Mouse (Mus musculus): ENCODE results near the gene Dhx40.
"Not testable (repeated sequence)": the region's sequence is repeated elsewhere in the genome, so short reads cannot be mapped to it uniquely, and the experiment has no call there.

Dhx40 gene

DNA sequence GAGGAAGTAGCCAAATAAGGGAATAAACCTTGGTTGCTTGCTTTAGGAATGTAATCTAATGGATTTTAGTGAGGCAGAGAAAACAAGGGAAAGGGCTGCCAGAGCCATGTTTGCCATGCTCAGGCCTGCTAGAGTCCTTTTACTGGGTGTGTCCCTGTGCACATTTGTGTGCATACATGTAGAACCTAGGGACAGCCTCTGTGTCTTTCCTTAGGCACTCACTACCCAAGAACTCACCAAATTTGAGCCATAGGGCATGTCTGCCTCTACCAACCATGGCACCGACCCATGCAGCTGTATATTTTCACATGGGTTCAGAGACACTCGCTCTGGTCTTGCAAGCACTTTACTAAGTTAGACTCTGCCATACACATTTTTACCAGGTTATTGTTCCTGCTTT is 11.4 kb upstream of the Dhx40 start:
- DNase-seq (ENCODE audit: low spot score in 2 of 2): no peak

DNA sequence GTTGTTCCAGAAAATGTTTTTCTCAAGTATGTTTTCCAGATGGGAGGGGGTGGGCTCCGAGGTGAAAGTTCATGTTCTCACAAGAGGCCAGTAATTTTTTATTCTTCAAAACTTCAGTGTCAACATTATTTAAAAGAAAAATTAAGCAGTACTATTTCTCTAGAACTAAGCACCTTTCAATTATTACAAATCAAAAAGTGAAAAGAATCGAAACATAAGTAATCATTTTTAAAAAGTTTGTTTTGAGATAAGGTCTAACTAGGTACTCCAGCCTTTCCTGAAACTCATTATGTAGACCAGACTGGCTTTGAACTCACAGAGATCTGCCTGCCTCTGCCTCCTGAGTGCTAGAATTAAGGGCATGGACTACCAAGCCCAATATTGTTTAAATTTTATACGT is 8.7 kb upstream of the Dhx40 start:
- DNase-seq (ENCODE audit: low spot score in 2 of 2): not testable (repeated sequence)

DNA sequence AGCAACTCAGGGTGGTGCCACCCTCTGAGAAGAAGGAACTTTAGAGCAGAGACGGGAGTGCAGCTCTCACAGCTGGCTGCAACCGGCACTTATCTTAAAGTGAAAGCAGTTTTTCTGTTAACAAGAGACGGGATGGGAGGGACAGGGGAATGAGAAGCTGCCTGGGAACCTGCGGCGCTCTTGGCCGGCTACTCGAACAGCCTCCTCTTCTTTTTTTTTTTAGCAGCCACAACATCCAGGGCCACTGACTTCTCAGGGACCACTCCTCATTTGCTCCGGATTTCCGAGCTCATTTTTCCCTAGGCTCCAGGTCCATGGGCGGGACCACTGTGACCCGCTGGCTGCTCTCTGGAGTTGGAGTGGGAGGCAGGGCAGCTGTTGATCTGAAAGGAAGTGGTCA is 6.9 kb upstream of the Dhx40 start:
- not testable (repeated sequence) for DNase-seq (ENCODE audit: low spot score in 2 of 2)

- not testable (repeated sequence) for DNase-seq (ENCODE audit: low spot score in 2 of 2)
These were observed 5.7 kb upstream of the Dhx40 start for GRCm38 (mm10) chr11:86813256-86813655.

GRCm38 (mm10) chr11:86811326-86811630 is 3.7 kb upstream of the Dhx40 start:
- no peak for DNase-seq (ENCODE audit: low spot score in 2 of 2)

DNA sequence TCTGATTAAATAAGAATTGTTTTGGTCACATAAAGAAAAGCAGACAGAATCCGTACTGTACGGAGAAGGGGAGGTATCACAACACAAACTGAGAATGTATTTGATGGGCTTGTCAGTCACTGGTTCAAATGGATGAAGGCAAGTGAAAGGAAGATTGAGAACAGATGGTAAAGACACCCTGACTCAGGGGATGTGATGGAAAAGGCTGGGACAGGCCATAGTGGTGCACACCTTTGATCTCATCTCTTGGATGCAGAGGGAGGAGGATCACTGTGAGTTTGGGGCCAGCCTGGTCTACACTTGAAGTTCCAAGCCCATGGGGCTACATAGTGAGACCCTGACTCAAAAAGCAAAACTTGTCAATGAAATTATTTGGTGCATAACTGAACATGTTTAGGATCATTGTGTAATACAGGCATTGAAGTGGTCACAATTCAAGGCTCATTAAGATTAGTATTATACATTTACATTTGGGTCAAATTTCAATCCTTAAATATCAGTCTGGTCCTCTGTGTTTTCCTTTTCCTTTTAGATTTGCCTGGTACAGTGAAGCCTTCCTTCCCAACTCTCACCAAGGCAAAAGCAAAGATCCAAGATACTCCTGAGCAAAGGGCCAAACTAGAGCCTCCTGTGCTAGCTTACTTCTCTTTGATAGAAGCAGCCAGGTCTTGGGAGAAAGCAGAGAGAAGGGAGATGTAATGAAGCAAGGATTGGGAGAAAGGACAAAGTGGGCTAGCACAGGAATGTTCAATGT is 3.2 kb upstream of the Dhx40 start:
- no peak for DNase-seq (ENCODE audit: low spot score in 2 of 2)

GRCm38 (mm10) chr11:86809828-86810227 is 2.3 kb upstream of the Dhx40 start:
- DNase-seq (ENCODE audit: low spot score in 2 of 2): no peak

GRCm38 (mm10) chr11:86807001-86807477 is 507 bp downstream of the Dhx40 start:
- DNase-seq (ENCODE audit: low spot score in 2 of 2): peak in 1 of 2 experiments; percentile 25

DNA sequence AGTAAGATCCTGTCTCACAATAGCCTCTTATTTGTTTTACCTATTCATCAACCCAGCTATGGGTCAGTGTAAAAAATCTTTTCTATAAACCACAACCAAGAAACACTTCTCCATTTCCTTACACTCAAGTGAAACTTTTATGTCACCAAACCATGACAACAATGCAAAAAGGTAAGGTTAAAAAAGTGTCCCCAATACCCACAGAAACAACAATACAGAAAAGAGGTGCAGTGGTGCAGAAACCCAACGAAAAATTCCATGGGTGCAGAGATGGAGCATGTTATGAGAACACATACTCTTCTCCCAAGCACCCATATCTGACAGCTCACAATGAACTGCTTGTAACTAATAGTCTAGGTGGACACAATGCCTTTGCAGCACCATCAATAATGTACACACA is 13.4 kb downstream of the Dhx40 start:
- no peak for DNase-seq (ENCODE audit: low spot score in 2 of 2)

DNA sequence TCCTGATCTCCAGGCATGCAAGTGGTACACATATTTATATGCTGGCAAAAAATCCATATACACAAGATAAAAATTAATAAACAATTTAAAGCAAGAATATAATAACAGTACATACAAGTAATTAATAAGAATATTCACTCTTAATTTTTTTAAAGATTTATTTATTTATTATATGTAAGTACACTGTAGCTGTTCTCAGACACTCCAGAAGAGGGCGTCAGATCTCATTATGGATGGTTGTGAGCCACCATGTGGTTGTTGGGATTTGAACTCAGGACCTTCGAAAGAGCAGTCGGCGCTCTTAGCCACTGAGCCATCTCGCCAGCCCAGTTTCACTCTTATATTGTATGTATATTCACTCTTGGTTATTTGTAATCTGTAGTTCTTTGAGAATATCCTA is 20.1 kb downstream of the Dhx40 start:
- not testable (repeated sequence) for DNase-seq (ENCODE audit: low spot score in 2 of 2)

DNA sequence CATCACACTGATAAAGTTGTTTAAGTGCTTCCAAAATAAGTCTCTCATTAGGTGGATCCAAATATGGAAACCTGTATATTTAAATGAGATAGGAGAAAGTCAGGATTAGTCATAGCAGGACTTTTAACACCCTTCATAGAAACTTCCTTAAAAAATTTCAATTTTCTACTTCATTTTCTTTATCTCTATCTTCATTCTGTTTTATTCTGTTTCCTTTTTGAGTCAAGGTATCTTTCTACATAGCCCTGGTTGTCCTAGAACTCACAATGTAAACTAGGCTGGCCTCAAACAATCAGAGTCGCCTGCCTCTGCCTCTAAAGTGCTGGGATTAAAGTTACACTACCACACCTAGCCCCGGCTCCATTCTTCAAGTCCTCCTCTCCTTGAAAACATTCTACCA is 21.8 kb downstream of the Dhx40 start:
- no peak for DNase-seq (ENCODE audit: low spot score in 2 of 2)

DNA sequence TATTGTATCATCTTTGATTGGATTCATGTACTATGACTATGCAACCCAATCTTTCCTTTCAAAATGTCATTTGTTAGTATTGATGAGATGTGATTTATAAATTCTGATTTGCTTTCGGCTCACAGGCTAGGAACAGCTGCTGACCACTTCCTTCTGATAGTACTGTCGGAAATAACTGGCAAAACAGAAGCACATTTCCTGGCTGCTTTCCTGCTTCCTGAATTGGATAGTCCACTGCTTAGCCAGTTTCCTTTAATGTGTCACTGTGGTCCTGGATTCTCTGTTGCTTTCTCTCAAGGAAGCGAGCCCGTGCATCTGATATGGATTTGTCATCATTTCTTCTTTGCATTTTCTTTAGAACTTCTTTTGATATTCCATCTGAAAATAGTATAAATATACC is 37.7 kb downstream of the Dhx40 start:
- no peak for DNase-seq (ENCODE audit: low spot score in 2 of 2)

- no peak for DNase-seq (ENCODE audit: low spot score in 2 of 2)
These were observed 43.0 kb downstream of the Dhx40 start for GRCm38 (mm10) chr11:86764501-86764900.

- DNase-seq (ENCODE audit: low spot score in 2 of 2): not testable (repeated sequence)
These were observed 44.4 kb downstream of the Dhx40 start for GRCm38 (mm10) chr11:86763127-86763526.

GRCm38 (mm10) chr11:86760357-86760756 is 47.2 kb downstream of the Dhx40 start:
- DNase-seq (ENCODE audit: low spot score in 2 of 2): no peak

DNA sequence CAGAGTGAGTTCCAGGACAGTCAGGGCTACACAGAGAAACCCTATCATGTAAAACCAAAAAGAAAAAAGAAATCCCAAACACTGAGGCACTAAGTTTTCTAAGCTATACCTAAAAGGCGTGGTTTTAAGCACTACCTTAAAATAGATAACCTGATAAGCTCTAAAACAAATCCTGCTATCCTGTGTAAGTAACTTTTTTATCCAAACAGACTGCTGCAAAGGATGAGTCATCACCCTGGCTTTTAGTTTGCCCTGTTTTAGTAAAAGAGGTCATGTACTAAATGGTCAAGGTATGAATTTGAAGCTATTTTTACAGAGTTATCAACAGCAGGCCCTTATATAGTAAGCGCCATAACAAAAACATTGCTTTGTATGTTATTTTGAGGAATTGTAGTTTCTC is 47.7 kb downstream of the Dhx40 start:
- no peak for DNase-seq (ENCODE audit: low spot score in 2 of 2)

DNA sequence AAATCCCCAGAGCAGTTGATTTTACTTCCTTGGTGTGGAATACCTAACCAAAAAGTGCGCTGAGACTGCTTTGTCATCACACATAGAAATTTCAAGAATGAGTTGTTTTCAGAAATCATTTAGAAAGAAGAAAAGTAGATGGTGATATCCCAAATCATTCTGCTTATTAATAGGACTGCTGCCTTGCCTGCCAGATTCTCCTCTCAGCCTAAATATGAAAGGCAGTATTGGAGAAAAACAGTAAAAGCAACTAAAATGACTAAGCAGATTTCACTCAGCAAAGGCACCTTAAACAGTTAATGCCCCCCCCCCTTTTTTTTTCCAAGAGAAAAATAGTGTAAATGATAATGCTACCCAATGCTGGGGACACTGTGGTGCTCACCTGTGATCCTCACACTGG is 48.3 kb downstream of the Dhx40 start:
- no peak for DNase-seq (ENCODE audit: low spot score in 2 of 2)

GRCm38 (mm10) chr11:86758559-86758958 is 49.0 kb downstream of the Dhx40 start:
- DNase-seq (ENCODE audit: low spot score in 2 of 2): no peak

- peak; percentile 95 to 96 for DNase-seq (ENCODE audit: low spot score in 2 of 2)
These were observed 49.8 kb downstream of the Dhx40 start, which contains the start of gene Cltc for GRCm38 (mm10) chr11:86757480-86758371. Cltc (minus strand) TSS chr11:86757565.

DNA sequence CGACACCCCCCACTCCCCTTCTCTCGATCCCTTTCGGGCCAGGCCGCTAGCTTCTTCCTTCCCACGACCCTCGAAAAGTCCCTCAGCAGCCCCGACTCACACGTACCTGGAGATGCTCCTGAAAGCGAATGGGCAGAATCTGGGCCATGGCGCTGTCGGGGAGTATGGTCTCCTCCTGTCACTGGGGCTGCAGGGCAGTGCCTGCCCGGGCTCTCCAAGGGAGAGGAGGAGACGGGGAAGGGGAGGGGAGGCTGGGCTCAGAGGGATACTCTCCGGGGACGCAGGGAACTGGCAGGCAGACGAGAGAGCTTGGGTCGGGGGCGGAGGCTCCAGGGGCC is 50.4 kb downstream of the Dhx40 start:
- DNase-seq (ENCODE audit: low spot score in 2 of 2): no peak

GRCm38 (mm10) chr11:86756156-86757141 is 51.1 kb downstream of the Dhx40 start:
- peak; percentile 10 to 23 for DNase-seq (ENCODE audit: low spot score in 2 of 2)

GRCm38 (mm10) chr11:86752404-86752803 is 55.1 kb downstream of the Dhx40 start:
- DNase-seq (ENCODE audit: low spot score in 2 of 2): no peak
